Mouse (Mus musculus) heart, embryonic 10.5 days (tissue): ENCODE results near the gene Cacna1a. TPM values are rescaled to one million over a fixed set of nuclear protein-coding genes. Genes with fewer than 3 reads are reported as not detected.
"Not testable (repeated sequence)": the region's sequence is repeated elsewhere in the genome, so short reads cannot be mapped to it uniquely, and the experiment has no call there.

Experiments
- DNase-seq: peaks from one replicate; pipeline ENCODE4 v3.0.0-alpha.2; 2017; ENCODE audit warnings: low spot score
- H3K27ac ChIP-seq: fragments of 300-500 bp; sonication (generic); 2 replicates; pipeline ENCODE4 v1.5.1; 2016; ENCODE audit warnings: mild to moderate bottlenecking
- H3K27me3 ChIP-seq: fragments of 300-500 bp; sonication (generic); 2 replicates; pipeline ENCODE4 v1.6.1; 2016; ENCODE audit warnings: mild to moderate bottlenecking; ENCODE audit not compliant: poor library complexity, insufficient read depth, severe bottlenecking
- H3K36me3 ChIP-seq: fragments of 300-500 bp; sonication (generic); 2 replicates; pipeline ENCODE4 v1.6.1; 2016; ENCODE audit warnings: mild to moderate bottlenecking, moderate library complexity
- H3K4me1 ChIP-seq: fragments of 300-500 bp; sonication (generic); 2 replicates; pipeline ENCODE4 v1.6.1; 2016; ENCODE audit warnings: mild to moderate bottlenecking
- H3K4me3 ChIP-seq: fragments of 300-500 bp; sonication (generic); 2 replicates; pipeline ENCODE4 v1.5.1; 2016; ENCODE audit warnings: mild to moderate bottlenecking, moderate library complexity
- H3K9me3 ChIP-seq: fragments of 300-500 bp; sonication (generic); 2 replicates; pipeline ENCODE4 v1.6.1; 2016; ENCODE audit warnings: mild to moderate bottlenecking, moderate library complexity
- WGBS: fragments of 180-500 bp; shearing (Covaris S2); methylation state at CpG from one replicate; pipeline ENCODE4 v1.1.7; 2016; 5-methylcytosine and 5-hydroxymethylcytosine counted together
- polyA plus RNA-seq: library from polyadenylated mRNA; unstranded; fragments of >200 nt; fragmentation: Nextera tagmentation; extraction: Ambion mirVana; gene quantifications from 2 replicates; pipeline ENCODE4 v1.2.1, GENCODE M21; 2016

Cacna1a gene
- polyA plus RNA-seq, 1 experiment from 2014 or later: 5.4 TPM

- 79% methylated on average over 4 of the region's 4 CpGs for WGBS
- not testable (repeated sequence) for H3K9me3 ChIP-seq, H3K4me3 ChIP-seq, H3K4me1 ChIP-seq, DNase-seq, H3K27ac ChIP-seq, H3K36me3 ChIP-seq
- H3K27me3 ChIP-seq: peaks cover 14% of the 10 kb centered on the region
Observed at GRCm38 (mm10) chr8:84623425-84623824, 235.2 kb downstream of the Cacna1a start.

- Histone ChIP-seq H3K36me3 (no peaks in the 10 kb centered on the region), H3K9me3 (no peaks in the 10 kb centered on the region), H3K4me3 (no peak overlapping the region), H3K4me1 (peaks cover 17% of the 10 kb centered on the region), H3K27me3 (0 out of 2 replicates have a peak, but pooled peaks cover 5% of the 10 kb centered on the region), H3K27ac (no peak overlapping the region)
- DNase-seq: no peak
- 69% methylated on average over 11 of the region's 11 CpGs for WGBS
Observed at GRCm38 (mm10) chr8:84629586-84629985, 241.3 kb downstream of the Cacna1a start.

- H3K27me3 ChIP-seq: 0 out of 2 replicates have a peak, but pooled peaks cover 5% of the 10 kb centered on the region
- H3K9me3 ChIP-seq: no peaks in the 10 kb centered on the region
- no peak overlapping the region for H3K4me3 ChIP-seq
- WGBS: 74% methylated on average over 4 of the region's 4 CpGs
- peaks cover 22% of the 10 kb centered on the region for H3K4me1 ChIP-seq
- no peak for DNase-seq
- no peaks in the 10 kb centered on the region for H3K36me3 ChIP-seq
- no peak overlapping the region for H3K27ac ChIP-seq
Observed at GRCm38 (mm10) chr8:84630145-84630544, 241.9 kb downstream of the Cacna1a start.

GRCm38 (mm10) chr8:84631813-84632212, 243.6 kb downstream of the Cacna1a start:
- Histone ChIP-seq H3K4me1 (peaks cover 36% of the 10 kb centered on the region), H3K4me3 (no peak overlapping the region), H3K9me3 (no peaks in the 10 kb centered on the region), H3K27me3 (0 out of 2 replicates have a peak, but pooled peaks cover 5% of the 10 kb centered on the region), H3K27ac (no peak overlapping the region), H3K36me3 (no peaks in the 10 kb centered on the region)
- WGBS: 87% methylated on average over 4 of the region's 4 CpGs
- DNase-seq: no peak

GRCm38 (mm10) chr8:84633841-84634584, 245.8 kb downstream of the Cacna1a start:
- 0 out of 2 replicates have a peak, but pooled peaks cover 5% of the 10 kb centered on the region for H3K27me3 ChIP-seq
- WGBS: 39% methylated on average over 10 of the region's 10 CpGs
- peak overlapping the region; percentile 47; the same call in 1 of the 2 replicates for H3K27ac ChIP-seq
- H3K36me3 ChIP-seq: no peaks in the 10 kb centered on the region
- no peaks in the 10 kb centered on the region for H3K9me3 ChIP-seq
- no peak for DNase-seq
- H3K4me3 ChIP-seq: no peak overlapping the region
- peaks cover 46% of the 10 kb centered on the region for H3K4me1 ChIP-seq

GRCm38 (mm10) chr8:84634849-84635304, 246.6 kb downstream of the Cacna1a start:
- no peak for DNase-seq
- H3K9me3 ChIP-seq: no peaks in the 10 kb centered on the region
- 0 out of 2 replicates have a peak, but pooled peaks cover 5% of the 10 kb centered on the region for H3K27me3 ChIP-seq
- H3K36me3 ChIP-seq: no peaks in the 10 kb centered on the region
- H3K4me1 ChIP-seq: peaks cover 44% of the 10 kb centered on the region
- no peak overlapping the region for H3K4me3 ChIP-seq
- WGBS: 42% methylated on average over 9 of the region's 9 CpGs
- H3K27ac ChIP-seq: peak overlapping the region; percentile 83

GRCm38 (mm10) chr8:84635397-84636050, 247.3 kb downstream of the Cacna1a start:
- H3K27ac ChIP-seq: peak overlapping the region; percentile 83
- DNase-seq: no peak
- H3K36me3 ChIP-seq: no peaks in the 10 kb centered on the region
- H3K4me3 ChIP-seq: no peak overlapping the region
- WGBS: 67% methylated on average over 14 of the region's 14 CpGs
- peaks cover 48% of the 10 kb centered on the region for H3K4me1 ChIP-seq
- H3K27me3 ChIP-seq: 0 out of 2 replicates have a peak, but pooled peaks cover 5% of the 10 kb centered on the region
- no peaks in the 10 kb centered on the region for H3K9me3 ChIP-seq

- Histone ChIP-seq H3K36me3 (no peaks in the 10 kb centered on the region), H3K27ac (peak overlapping the region; percentile 83), H3K9me3 (no peaks in the 10 kb centered on the region), H3K4me1 (peaks cover 51% of the 10 kb centered on the region), H3K27me3 (0 out of 2 replicates have a peak, but pooled peaks cover 5% of the 10 kb centered on the region), H3K4me3 (no peak overlapping the region)
- 77% methylated on average over 17 of the region's 17 CpGs for WGBS
- DNase-seq: no peak
Observed at GRCm38 (mm10) chr8:84636051-84636691, 247.9 kb downstream of the Cacna1a start.

GRCm38 (mm10) chr8:84637946-84638554, 249.8 kb downstream of the Cacna1a start:
- H3K4me3 ChIP-seq: peak overlapping the region; percentile 70
- no peak for DNase-seq
- 39% methylated on average over 8 of the region's 8 CpGs for WGBS
- peak overlapping the region; percentile 93 for H3K27ac ChIP-seq
- H3K36me3 ChIP-seq: no peaks in the 10 kb centered on the region
- H3K4me1 ChIP-seq: peaks cover 55% of the 10 kb centered on the region
- H3K9me3 ChIP-seq: no peaks in the 10 kb centered on the region
- H3K27me3 ChIP-seq: 0 out of 2 replicates have a peak, but pooled peaks cover 4% of the 10 kb centered on the region

- under 1% methylated on average over 44 of the region's 52 CpGs for WGBS
- DNase-seq: no peak
Observed at GRCm38 (mm10) chr8:84638555-84639161, 250.4 kb downstream of the Cacna1a start.

GRCm38 (mm10) chr8:84639162-84640009, 251.1 kb downstream of the Cacna1a start:
- 1% methylated on average over 106 of the region's 106 CpGs for WGBS
- DNase-seq: peak; percentile 91
- Histone ChIP-seq H3K27ac (peak overlapping the region; percentile 93), H3K4me1 (peaks cover 43% of the 10 kb centered on the region), H3K4me3 (peak overlapping the region; percentile 70), H3K9me3 (no peaks in the 10 kb centered on the region), H3K27me3 (no peaks in the 10 kb centered on the region), H3K36me3 (no peaks in the 10 kb centered on the region)

More at GRCm38 (mm10) chr8:84638555-84639161, 250.4 kb downstream of the Cacna1a start:
- H3K4me3 ChIP-seq: peak overlapping the region; percentile 70
- peaks cover 49% of the 10 kb centered on the region for H3K4me1 ChIP-seq
- no peaks in the 10 kb centered on the region for H3K9me3 ChIP-seq
- no peaks in the 10 kb centered on the region for H3K36me3 ChIP-seq
- peak overlapping the region; percentile 93 for H3K27ac ChIP-seq
- H3K27me3 ChIP-seq: no peaks in the 10 kb centered on the region
